Mouse (Mus musculus) hindbrain, embryonic 14.5 days (tissue): Measurements from ENCODE around the gene Abhd14a. TPM values are rescaled to one million over a fixed set of nuclear protein-coding genes. Genes with fewer than 3 reads are reported as not detected.

Source experiments
- ATAC-seq: fragments of 200-750 bp; cut with Nextera tagmentation; 2 replicates; pipeline ENCODE4 v1.8.0; 2017; ENCODE audit warnings: moderate number of reproducible peaks, mild to moderate bottlenecking, moderate TSS enrichment, moderate library complexity; ENCODE audit not compliant: low FRiP score
- DNase-seq: peaks from one replicate; pipeline ENCODE4 v3.0.0-alpha.2; 2015; ENCODE audit warnings: low spot score
- H3K27ac ChIP-seq: fragments of 300-500 bp; sonication (generic); 2 replicates; pipeline ENCODE4 v1.5.1; 2014; ENCODE audit warnings: mild to moderate bottlenecking, moderate library complexity
- H3K27me3 ChIP-seq: fragments of 300-500 bp; sonication (generic); 2 replicates; pipeline ENCODE4 v1.6.1; 2014; ENCODE audit warnings: mild to moderate bottlenecking, low read length, mixed read lengths; ENCODE audit not compliant: control insufficient read depth, insufficient read depth
- H3K36me3 ChIP-seq: fragments of 300-500 bp; sonication (generic); replicated peaks from 2 replicates; pipeline ENCODE4 v1.6.1; 2014; ENCODE audit not compliant: control insufficient read depth, insufficient read depth
- H3K4me1 ChIP-seq: fragments of 300-500 bp; sonication (generic); replicated peaks from 2 replicates; pipeline ENCODE4 v1.6.1; 2014; ENCODE audit warnings: antibody characterized with exemption, low read length, mixed read lengths; ENCODE audit not compliant: control insufficient read depth, insufficient read depth
- H3K4me2 ChIP-seq: fragments of 300-500 bp; sonication (generic); replicated peaks from 2 replicates; pipeline ENCODE4 v1.6.1; 2014; ENCODE audit warnings: mild to moderate bottlenecking, moderate library complexity
- H3K4me3 ChIP-seq: fragments of 300-500 bp; sonication (generic); replicated peaks from 2 replicates; pipeline ENCODE4 v1.5.1; 2014; ENCODE audit warnings: mild to moderate bottlenecking, low read length
- H3K9ac ChIP-seq: fragments of 300-500 bp; sonication (generic); 2 replicates; pipeline ENCODE4 v1.6.1; 2014
- H3K9me3 ChIP-seq: fragments of 300-500 bp; sonication (generic); 2 replicates; pipeline ENCODE4 v1.6.1; 2016; ENCODE audit warnings: low read length; ENCODE audit not compliant: control insufficient read depth
- WGBS: fragments of 180-500 bp; shearing (Covaris S2); extraction: QIAGEN DNeasy Blood & Tissue Kit; methylation state at CpG from one replicate; pipeline ENCODE4 v1.1.7; 2014; 5-methylcytosine and 5-hydroxymethylcytosine counted together
- polyA plus RNA-seq: library from polyadenylated mRNA; unstranded; fragments of >200 nt; fragmentation: Nextera tagmentation; extraction: Ambion mirVana; gene quantifications from 2 replicates; pipeline ENCODE4 v1.2.1, GENCODE M21; 2014

Abhd14a gene
- polyA plus RNA-seq, 1 experiment from 2014 or later: 57.7 TPM

DNA sequence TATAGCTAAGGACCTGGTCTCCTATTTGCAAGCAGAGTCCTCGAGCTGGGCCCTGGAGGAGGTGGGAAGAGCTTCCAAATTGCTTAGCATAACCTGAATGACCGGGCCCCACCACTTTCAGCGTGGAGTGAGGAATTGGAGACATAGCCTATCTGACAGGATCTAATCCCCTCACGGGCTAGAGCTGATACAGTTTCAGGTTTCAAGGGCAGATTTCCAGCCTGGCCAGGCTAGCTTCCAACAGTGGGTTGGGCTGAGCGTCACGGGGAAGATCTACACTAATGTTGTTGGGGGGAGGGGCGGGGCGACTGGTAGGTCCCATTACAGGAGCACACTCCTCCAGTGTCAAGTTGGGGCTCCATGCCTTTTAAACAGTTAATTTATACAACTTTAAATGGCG is 3.2 kb upstream of the Abhd14a start:
- DNase-seq (no peak), ATAC-seq (no peak)
- H3K4me3 ChIP-seq: no peak overlapping the region
- H3K9ac ChIP-seq: no peak overlapping the region
- 31% methylated on average over 9 of the region's 9 CpGs for WGBS
- H3K9me3 ChIP-seq: no peaks in the 10 kb centered on the region
- H3K4me2 ChIP-seq: no peak overlapping the region
- no peaks in the 10 kb centered on the region for H3K36me3 ChIP-seq
- no peak overlapping the region for H3K27ac ChIP-seq
- peaks cover 34% of the 10 kb centered on the region for H3K4me1 ChIP-seq
- no peaks in the 10 kb centered on the region for H3K27me3 ChIP-seq

DNA sequence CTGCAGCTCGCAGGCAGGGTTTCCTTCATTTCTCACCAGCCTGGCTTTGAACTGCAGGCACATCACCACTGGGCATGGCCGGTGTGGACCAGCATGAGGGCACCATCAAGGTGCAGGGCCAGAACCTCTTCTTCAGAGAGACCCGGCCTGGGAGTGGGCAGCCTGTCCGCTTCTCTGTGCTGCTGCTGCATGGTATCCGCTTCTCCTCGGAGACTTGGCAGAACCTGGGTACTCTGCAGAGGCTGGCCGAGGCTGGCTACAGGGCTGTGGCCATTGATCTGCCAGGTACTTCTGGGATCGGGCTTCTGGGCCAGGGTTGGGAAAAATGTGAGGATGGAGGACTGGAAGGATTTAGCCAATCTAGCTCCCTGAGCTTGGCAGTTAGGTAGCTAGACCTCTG is 2.5 kb upstream of the Abhd14a start:
- Histone ChIP-seq H3K27ac (no peak overlapping the region), H3K9ac (no peak overlapping the region), H3K9me3 (no peaks in the 10 kb centered on the region), H3K27me3 (no peaks in the 10 kb centered on the region), H3K4me1 (peaks cover 28% of the 10 kb centered on the region), H3K36me3 (no peaks in the 10 kb centered on the region), H3K4me3 (no peak overlapping the region), H3K4me2 (no peak overlapping the region)
- 89% methylated on average over 8 of the region's 8 CpGs for WGBS
- no peak for ATAC-seq
- no peak for DNase-seq

DNA sequence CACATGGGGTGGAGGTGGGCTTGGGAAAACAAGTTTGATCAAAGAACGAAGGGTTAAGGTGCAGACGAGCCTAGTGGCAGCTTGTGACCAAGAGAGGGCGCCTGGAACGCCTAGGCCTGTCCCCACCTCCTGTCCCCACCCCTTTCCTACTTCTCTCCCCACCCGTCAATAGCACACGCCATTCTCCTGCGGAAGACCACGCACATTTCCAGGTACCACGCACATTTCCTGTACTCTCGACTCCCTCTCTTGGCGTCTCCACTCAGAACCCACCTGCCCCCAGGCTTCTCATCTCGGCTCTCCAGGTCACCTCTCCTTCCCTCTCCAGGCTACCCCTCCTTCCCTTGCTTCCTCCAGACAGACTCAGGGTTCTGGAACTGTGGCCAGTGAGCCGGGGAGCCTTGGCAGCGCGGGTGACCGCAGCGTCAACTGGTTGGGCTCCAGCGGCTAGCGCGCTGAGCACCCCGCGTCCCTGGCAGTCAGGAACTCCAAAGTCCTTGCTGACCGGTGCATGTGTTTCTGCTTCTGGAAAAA is 1.1 kb upstream of the Abhd14a start:
- Histone ChIP-seq H3K4me3 (peak overlapping the region; percentile 34), H3K9ac (peak overlapping the region; percentile 62), H3K4me2 (peak overlapping the region; percentile 66), H3K27me3 (no peaks in the 10 kb centered on the region), H3K36me3 (no peaks in the 10 kb centered on the region), H3K27ac (0 out of 2 replicates have a peak overlapping the region, but pooled peaks have one; percentile 36), H3K9me3 (no peaks in the 10 kb centered on the region), H3K4me1 (peaks cover 28% of the 10 kb centered on the region)
- WGBS: 2% methylated on average over 23 of the region's 23 CpGs
- DNase-seq (peak; percentile 68), ATAC-seq (peak; percentile 55)

DNA sequence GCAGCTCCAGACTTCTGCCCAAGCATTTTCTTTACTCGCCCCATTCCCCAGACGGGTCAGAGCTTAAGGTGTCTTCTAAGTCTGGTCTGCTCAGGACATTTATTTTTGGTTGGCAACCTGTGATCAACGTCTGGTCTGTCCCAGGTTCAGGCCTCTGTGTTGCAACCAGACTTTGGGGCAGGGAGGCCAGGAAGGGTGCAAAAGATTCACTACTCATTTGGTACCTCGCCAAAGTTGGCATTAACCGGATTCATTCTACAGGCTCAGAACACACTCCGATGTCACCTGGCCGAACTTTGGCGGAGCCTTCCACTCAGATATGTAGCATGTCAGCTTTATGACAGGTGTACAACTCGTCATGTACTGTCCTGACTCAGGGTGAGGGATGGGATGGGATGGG is 473 bp upstream of the Abhd14a start:
- DNase-seq (no peak), ATAC-seq (no peak)
- no peaks in the 10 kb centered on the region for H3K27me3 ChIP-seq
- WGBS: 41% methylated on average over 9 of the region's 9 CpGs
- peak overlapping the region; percentile 62; the same call in 1 of the 2 replicates for H3K27ac ChIP-seq
- no peaks in the 10 kb centered on the region for H3K9me3 ChIP-seq
- peak overlapping the region; percentile 44 for H3K4me3 ChIP-seq
- H3K36me3 ChIP-seq: no peaks in the 10 kb centered on the region
- H3K4me1 ChIP-seq: peaks cover 27% of the 10 kb centered on the region
- H3K9ac ChIP-seq: peak overlapping the region; percentile 67
- peak overlapping the region; percentile 66 for H3K4me2 ChIP-seq

- Histone ChIP-seq H3K9ac (no peak overlapping the region), H3K9me3 (no peaks in the 10 kb centered on the region), H3K4me1 (peaks cover 21% of the 10 kb centered on the region), H3K4me2 (no peak overlapping the region), H3K36me3 (no peaks in the 10 kb centered on the region; the same call in 1 of the 2 replicates), H3K27ac (no peak overlapping the region), H3K4me3 (no peak overlapping the region), H3K27me3 (no peaks in the 10 kb centered on the region)
- ATAC-seq (no peak), DNase-seq (no peak)
- 64% methylated on average over 4 of the region's 4 CpGs for WGBS
Observed at GRCm38 (mm10) chr9:106444836-106445235, 2.6 kb downstream of the Abhd14a start.

DNA sequence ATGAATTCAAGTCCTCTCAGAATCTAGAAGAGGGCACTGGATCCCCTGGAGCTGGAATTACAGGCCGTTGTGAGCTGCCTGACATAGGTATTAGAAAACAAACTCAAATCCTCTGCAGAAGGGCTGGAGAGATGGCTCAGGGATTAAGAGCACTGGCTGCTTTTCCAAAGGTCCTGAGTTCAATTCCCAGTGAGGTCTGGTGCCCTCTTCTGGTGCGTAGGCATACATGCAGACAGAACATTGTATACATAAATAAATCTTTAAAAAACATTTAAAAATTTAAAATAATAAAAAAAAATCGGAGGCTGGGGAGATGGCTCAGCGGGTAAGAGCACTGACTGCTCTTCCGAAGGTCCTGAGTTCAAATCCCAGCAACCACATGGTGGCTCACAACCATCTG is 4.8 kb downstream of the Abhd14a start:
- peaks cover 17% of the 10 kb centered on the region for H3K4me1 ChIP-seq
- no peaks in the 10 kb centered on the region for H3K9me3 ChIP-seq
- H3K4me2 ChIP-seq: no peak overlapping the region
- DNase-seq (no peak), ATAC-seq (no peak)
- no peak overlapping the region for H3K9ac ChIP-seq
- H3K27me3 ChIP-seq: no peaks in the 10 kb centered on the region
- no peak overlapping the region for H3K4me3 ChIP-seq
- WGBS: 78% methylated on average over 5 of the region's 5 CpGs
- H3K27ac ChIP-seq: no peak overlapping the region
- no peaks in the 10 kb centered on the region; the same call in 1 of the 2 replicates for H3K36me3 ChIP-seq

DNA sequence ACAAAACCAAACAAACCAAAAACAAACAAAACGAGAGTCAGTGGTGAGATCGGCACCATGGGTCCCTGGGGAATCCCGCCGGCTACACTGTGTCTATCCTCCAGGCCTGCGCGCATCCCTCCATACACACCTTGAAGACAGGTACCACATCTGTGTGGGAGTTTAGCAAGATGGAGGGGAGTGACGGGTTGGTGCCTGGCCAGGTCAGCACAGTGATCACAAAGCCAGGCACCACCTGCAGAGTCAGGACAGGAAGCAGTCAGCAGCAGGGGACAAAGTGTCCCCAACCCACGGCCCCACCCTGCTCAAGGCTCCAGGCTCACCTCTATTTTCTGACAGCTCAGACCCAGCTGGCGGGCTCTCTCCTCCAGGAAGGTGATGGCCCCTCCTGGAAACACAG is 10.9 kb downstream of the Abhd14a start:
- H3K9me3 ChIP-seq: no peaks in the 10 kb centered on the region
- no peak overlapping the region for H3K27ac ChIP-seq
- ATAC-seq (no peak), DNase-seq (no peak)
- peaks cover 28% of the 10 kb centered on the region for H3K36me3 ChIP-seq
- 90% methylated on average over 9 of the region's 9 CpGs for WGBS
- H3K4me3 ChIP-seq: no peak overlapping the region
- peaks cover 13% of the 10 kb centered on the region; the same call in 1 of the 2 replicates for H3K4me1 ChIP-seq
- no peak overlapping the region for H3K9ac ChIP-seq
- no peak overlapping the region for H3K4me2 ChIP-seq
- H3K27me3 ChIP-seq: no peaks in the 10 kb centered on the region

- no peak for ATAC-seq
- Histone ChIP-seq H3K27me3 (no peaks in the 10 kb centered on the region), H3K36me3 (peaks cover 39% of the 10 kb centered on the region), H3K4me2 (no peak overlapping the region), H3K4me1 (peaks cover 14% of the 10 kb centered on the region), H3K9ac (no peak overlapping the region), H3K4me3 (no peak overlapping the region), H3K27ac (no peak overlapping the region), H3K9me3 (no peaks in the 10 kb centered on the region)
- DNase-seq: no peak
- 82% methylated on average over 7 of the region's 7 CpGs for WGBS
Observed at GRCm38 (mm10) chr9:106433389-106433788, 14.1 kb downstream of the Abhd14a start.

DNA sequence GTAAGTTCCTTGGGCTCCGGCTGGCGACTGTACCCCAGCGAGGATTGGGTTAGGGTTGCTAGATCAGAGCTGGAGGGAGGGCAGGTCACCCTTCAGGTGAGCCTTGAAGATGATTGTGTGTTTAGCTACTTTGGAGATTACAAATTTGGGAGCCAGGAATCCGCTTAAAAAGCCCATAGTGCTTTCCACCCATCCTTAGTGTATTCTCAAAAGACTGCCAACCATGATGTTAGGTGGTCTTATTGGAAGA is 17.5 kb downstream of the Abhd14a start:
- no peaks in the 10 kb centered on the region for H3K9me3 ChIP-seq
- peak overlapping the region; percentile 86 for H3K9ac ChIP-seq
- no peaks in the 10 kb centered on the region for H3K27me3 ChIP-seq
- peak overlapping the region; percentile 68 for H3K4me2 ChIP-seq
- peak overlapping the region; percentile 75 for H3K4me3 ChIP-seq
- peaks cover 8% of the 10 kb centered on the region for H3K4me1 ChIP-seq
- H3K36me3 ChIP-seq: peaks cover 39% of the 10 kb centered on the region
- H3K27ac ChIP-seq: peak overlapping the region; percentile 97
- no peak for ATAC-seq
- no peak for DNase-seq
- 2% methylated on average over 4 of the region's 4 CpGs for WGBS
